Mouse (Mus musculus): ENCODE data around the gene Kcnf1.

- no peak for TF ChIP-seq GATA1 (IDR thresholded peaks at IDR 0.05; ENCODE audit: borderline replicate concordance, low read length)
- TF ChIP-seq FLI1 (IDR thresholded peaks at IDR 0.05; ENCODE audit: low read length): no peak
Measured at GRCm38 (mm10) chr12:17176757-17177092, at the start of gene Kcnf1.

Data from megakaryocyte, embryonic 14.5 days (primary cell).